Mouse (Mus musculus): Measurements from ENCODE around the gene Frmd4b. TPM values are rescaled to one million over a fixed set of nuclear protein-coding genes. Genes with fewer than 3 reads are reported as not detected.
"Not testable (repeated sequence)": the region's sequence is repeated elsewhere in the genome, so short reads cannot be mapped to it uniquely, and the experiment has no call there.

Gene Frmd4b
- polyA plus RNA-seq, 1 experiment from 2014 or later: 21.5 TPM

- TF ChIP-seq CTCF (IDR thresholded peaks at IDR 0.05): no peak
- CTCF ChIA-PET: no interaction called here
- ATAC-seq (no peak), DNase-seq (ENCODE audit: low read depth, low spot score) (no peak)
- in situ Hi-C loops (cut with MboI; ENCODE audit: low pct_unique_long_range_greater_than_20kb): no loop called here
- no peaks in the 10 kb centered on the region for H3K27me3 ChIP-seq
- POLR2A ChIA-PET: no interaction called here
These were observed 187.5 kb downstream of the Frmd4b start for GRCm38 (mm10) chr6:97429688-97430343.

- ChIA-PET CTCF (interaction anchor here (0.8 to 4.3 kb wide), 16 partner anchors 81 to 179 kb away, joined by 3 to 54 read pairs (median 4); no protein-coding TSS in a partner anchor), POLR2A (no interaction called here)
- in situ Hi-C loops (cut with MboI; ENCODE audit: low pct_unique_long_range_greater_than_20kb): loop anchor here (5.0 to 25.0 kb wide), 5 partner anchors 102 to 317 kb away; partner anchors contain the start of gene Lmod3
- peak; percentile 68 for TF ChIP-seq CTCF (IDR thresholded peaks at IDR 0.05)
- H3K27me3 ChIP-seq: no peaks in the 10 kb centered on the region
- ATAC-seq (peak; percentile 68), DNase-seq (ENCODE audit: low read depth, low spot score) (no peak)
These were observed 197.4 kb downstream of the Frmd4b start for GRCm38 (mm10) chr6:97419771-97420446.

GRCm38 (mm10) chr6:97416972-97417554 lies 200.3 kb downstream of the Frmd4b start:
- in situ Hi-C loops (cut with MboI; ENCODE audit: low pct_unique_long_range_greater_than_20kb): loop anchor here (5.0 to 25.0 kb wide), 5 partner anchors 105 to 320 kb away; partner anchors contain the start of gene Lmod3
- ChIA-PET POLR2A (interaction anchor here (0.5 kb wide), 1 partner anchor 117 kb away, joined by 3 read pairs; no protein-coding TSS in a partner anchor), CTCF (interaction anchor here (0.7 to 7.5 kb wide), 26 partner anchors 10 to 256 kb away, joined by 3 to 80 read pairs (median 4); partner anchors contain the start of genes Arl6ip5 and Lmod3)
- no peak for DNase-seq (ENCODE audit: low read depth, low spot score)
- peak; percentile 98 for TF ChIP-seq CTCF (IDR thresholded peaks at IDR 0.05)
- H3K27me3 ChIP-seq: no peaks in the 10 kb centered on the region
- ATAC-seq: peak; percentile 66

- POLR2A ChIA-PET: interaction anchor here (1.6 kb wide), 1 partner anchor 122 kb away, joined by 3 read pairs; no protein-coding TSS in a partner anchor
- CTCF ChIA-PET: interaction anchor here (1.8 to 7.5 kb wide), 9 partner anchors 8 to 165 kb away, joined by 5 to 80 read pairs (median 11); partner anchors contain the start of gene Lmod3
- ATAC-seq; H3K27me3 ChIP-seq; DNase-seq (ENCODE audit: low read depth, low spot score): not testable (repeated sequence)
- in situ Hi-C loops (cut with MboI; ENCODE audit: low pct_unique_long_range_greater_than_20kb): loop anchor here (5.0 to 25.0 kb wide), 5 partner anchors 107 to 322 kb away; partner anchors contain the start of gene Lmod3
These were observed 201.8 kb downstream of the Frmd4b start for GRCm38 (mm10) chr6:97415578-97415977.

- ChIA-PET CTCF (interaction anchor here (0.6 to 7.5 kb wide), 9 partner anchors 15 to 162 kb away, joined by 3 to 80 read pairs (median 4); no protein-coding TSS in a partner anchor), POLR2A (no interaction called here)
- DNase-seq (ENCODE audit: low read depth, low spot score) (no peak), ATAC-seq (no peak)
- H3K27me3 ChIP-seq: no peaks in the 10 kb centered on the region
- TF ChIP-seq CTCF (IDR thresholded peaks at IDR 0.05): no peak
- in situ Hi-C loops (cut with MboI; ENCODE audit: low pct_unique_long_range_greater_than_20kb): loop anchor here (10.0 to 25.0 kb wide), 2 partner anchors 249 to 324 kb away; no protein-coding TSS in a partner anchor
These were observed 203.9 kb downstream of the Frmd4b start for GRCm38 (mm10) chr6:97413453-97413852.

- in situ Hi-C loops (cut with MboI; ENCODE audit: low pct_unique_long_range_greater_than_20kb): loop anchor here (10.0 to 25.0 kb wide), 2 partner anchors 248 to 325 kb away; no protein-coding TSS in a partner anchor
- no peaks in the 10 kb centered on the region for H3K27me3 ChIP-seq
- POLR2A ChIA-PET: no interaction called here
- ATAC-seq: no peak
- DNase-seq (ENCODE audit: low read depth, low spot score): no peak
- TF ChIP-seq CTCF (IDR thresholded peaks at IDR 0.05): no peak
- CTCF ChIA-PET: interaction anchor here (0.7 to 7.5 kb wide), 6 partner anchors 14 to 161 kb away, joined by 3 to 80 read pairs (median 6); no protein-coding TSS in a partner anchor
These were observed 204.9 kb downstream of the Frmd4b start for GRCm38 (mm10) chr6:97412403-97412802.

GRCm38 (mm10) chr6:97411327-97411726 lies 206.0 kb downstream of the Frmd4b start:
- no peak for TF ChIP-seq CTCF (IDR thresholded peaks at IDR 0.05)
- DNase-seq (ENCODE audit: low read depth, low spot score) (no peak), ATAC-seq (no peak)
- POLR2A ChIA-PET: no interaction called here
- CTCF ChIA-PET: interaction anchor here (1.4 to 7.5 kb wide), 2 partner anchors 14 to 133 kb away, joined by 3 to 80 read pairs; no protein-coding TSS in a partner anchor
- in situ Hi-C loops (cut with MboI; ENCODE audit: low pct_unique_long_range_greater_than_20kb): loop anchor here (10.0 to 25.0 kb wide), 2 partner anchors 247 to 326 kb away; no protein-coding TSS in a partner anchor
- no peaks in the 10 kb centered on the region for H3K27me3 ChIP-seq

- TF ChIP-seq CTCF (IDR thresholded peaks at IDR 0.05): no peak
- ATAC-seq (no peak), DNase-seq (ENCODE audit: low read depth, low spot score) (no peak)
- in situ Hi-C loops (cut with MboI; ENCODE audit: low pct_unique_long_range_greater_than_20kb): loop anchor here (10.0 to 25.0 kb wide), 3 partner anchors 65 to 328 kb away; no protein-coding TSS in a partner anchor
- ChIA-PET CTCF (no interaction called here), POLR2A (no interaction called here)
- no peaks in the 10 kb centered on the region for H3K27me3 ChIP-seq
These were observed 207.7 kb downstream of the Frmd4b start for GRCm38 (mm10) chr6:97409467-97410239.

GRCm38 (mm10) chr6:97407914-97408313 lies 209.4 kb downstream of the Frmd4b start:
- DNase-seq (ENCODE audit: low read depth, low spot score) (no peak), ATAC-seq (peak; percentile 26)
- TF ChIP-seq CTCF (IDR thresholded peaks at IDR 0.05): no peak
- POLR2A ChIA-PET: no interaction called here
- in situ Hi-C loops (cut with MboI; ENCODE audit: low pct_unique_long_range_greater_than_20kb): loop anchor here (10.0 to 25.0 kb wide), 2 partner anchors 63 to 329 kb away; no protein-coding TSS in a partner anchor
- H3K27me3 ChIP-seq: no peaks in the 10 kb centered on the region
- CTCF ChIA-PET: interaction anchor here (0.6 to 2.3 kb wide), 6 partner anchors 9 to 124 kb away, joined by 3 to 12 read pairs (median 3); no protein-coding TSS in a partner anchor

Data from Patski (cell line).